Mouse (Mus musculus) frontal cortex, postnatal 36 days (tissue): Measurements from ENCODE around the gene Polh.
A peak's percentile ranks its signal among the peaks of the same experiment; 100 is the strongest.

Source experiments
- DNase-seq, 2 experiments: peaks; one replicate each; pipeline ENCODE4 v3.0.0; 2022; ENCODE audit warnings: low spot score in 2 of 2

Gene Polh

DNA sequence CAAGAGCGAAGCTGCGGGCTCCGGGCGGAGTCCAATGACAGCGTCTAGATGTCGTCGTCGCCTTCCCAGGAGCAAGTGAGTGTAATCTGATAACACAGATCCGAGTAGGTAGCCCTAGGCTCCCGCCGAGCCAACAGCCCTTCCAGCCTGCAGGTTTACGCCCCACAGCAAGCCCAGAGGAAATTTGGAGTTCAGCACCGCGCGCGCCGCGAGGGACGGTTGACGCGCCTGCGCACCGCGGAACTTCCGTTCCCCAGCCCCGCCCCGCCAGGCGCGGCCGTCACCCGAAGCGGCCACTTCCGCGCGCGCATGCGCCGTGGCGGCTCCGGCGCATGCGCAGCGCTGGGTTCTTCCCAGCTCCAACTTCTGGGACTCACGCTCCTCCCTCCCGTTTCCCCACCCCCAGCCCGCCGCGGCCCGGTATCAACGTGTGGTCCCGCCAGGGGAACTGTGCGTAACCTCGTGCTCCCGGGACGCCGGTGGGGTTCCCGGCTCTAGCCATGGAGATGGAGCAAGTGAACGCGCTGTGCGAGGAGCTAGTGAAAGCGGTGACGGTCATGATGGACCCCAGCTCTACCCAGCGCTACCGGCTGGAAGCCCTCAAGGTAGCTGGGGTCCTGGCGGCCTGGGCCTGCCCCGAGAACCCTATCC is at the start of gene Polh, which contains the start of gene Xpo5:
Gene Polh (minus strand): TSS at position 225 of the 651 bp plus-strand sequence.
Gene Xpo5 (plus strand): TSS at position 362 of the 651 bp plus-strand sequence.
- peak; percentile 91 to 92 for DNase-seq

GRCm38 (mm10) chr17:46251174-46251573 is 48.7 kb upstream of the Polh start:
- DNase-seq, result no peak

- DNase-seq, result no peak
Measured at GRCm38 (mm10) chr17:46248189-46248522, 45.7 kb upstream of the Polh start.

- peak; percentile 95 to 97 for DNase-seq
Measured at GRCm38 (mm10) chr17:46247512-46248188, 45.2 kb upstream of the Polh start, which contains the start of the genes Polr1c and Yipf3. Gene Polr1c (minus strand): TSS chr17:46248054. Gene Yipf3 (plus strand): TSS chr17:46248080.

DNA sequence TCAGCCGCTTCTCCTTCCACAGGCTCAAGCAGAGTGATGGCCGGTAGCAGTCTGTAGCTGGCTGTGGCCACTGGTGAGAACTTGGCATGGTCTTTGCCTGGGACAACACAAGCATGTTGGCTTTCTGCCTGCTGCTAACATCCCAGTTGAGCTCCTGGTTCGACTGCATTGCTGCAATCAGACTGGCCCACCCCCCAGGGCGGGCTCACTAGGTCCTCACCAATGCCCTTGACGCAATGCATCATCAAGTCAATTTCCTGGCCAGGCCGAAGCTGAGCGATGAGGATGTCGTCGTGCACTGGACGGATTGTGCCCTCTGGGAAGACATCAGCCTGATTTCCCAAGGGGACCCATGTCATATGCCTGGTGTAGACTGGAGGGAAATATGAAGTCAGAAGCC is 42.1 kb upstream of the Polh start:
- DNase-seq, result no peak

DNA sequence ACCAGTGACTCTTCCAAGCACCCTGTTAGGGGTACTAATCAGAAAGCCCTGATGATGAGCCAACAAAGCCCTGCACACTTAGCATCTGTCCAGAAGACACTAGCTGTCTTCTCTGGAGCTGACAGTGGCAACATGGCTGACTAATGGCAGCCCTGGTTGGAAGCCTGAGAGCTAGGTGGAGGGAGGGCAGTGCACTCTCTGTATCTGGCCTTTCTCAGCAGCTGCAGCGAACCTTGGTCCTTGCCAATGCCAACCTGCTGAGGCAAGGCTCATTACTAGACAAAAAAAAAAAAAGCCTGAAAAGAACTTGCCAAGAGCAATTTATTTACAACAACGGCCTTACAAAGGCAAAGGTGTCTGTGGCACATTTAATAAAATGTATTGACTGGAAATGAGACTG is 41.2 kb upstream of the Polh start:
- no peak for DNase-seq

DNA sequence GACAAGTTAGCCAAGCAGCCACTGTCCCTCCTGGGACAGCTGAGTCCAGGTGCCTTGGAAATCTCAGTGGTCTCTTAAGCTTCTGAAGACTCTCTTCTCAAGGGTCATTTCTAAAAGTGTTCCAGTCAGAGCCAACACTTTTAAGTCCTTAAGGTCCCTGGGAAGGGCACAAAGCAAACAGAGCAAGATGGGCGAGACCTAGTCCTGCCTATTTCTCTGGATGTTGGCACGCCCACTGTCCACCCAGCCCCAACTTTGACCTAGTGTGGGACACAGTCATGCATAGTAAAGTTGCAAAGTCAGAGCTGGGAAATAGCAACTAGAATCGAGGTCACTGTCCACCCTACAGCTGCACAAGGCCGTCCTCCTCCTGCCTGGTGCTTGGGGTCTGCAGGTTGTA is 40.5 kb upstream of the Polh start:
- no peak for DNase-seq

GRCm38 (mm10) chr17:46242274-46242673 is 39.8 kb upstream of the Polh start:
- DNase-seq, result no peak

- no peak for DNase-seq
Measured at GRCm38 (mm10) chr17:46241471-46241870, 39.0 kb upstream of the Polh start.

DNA sequence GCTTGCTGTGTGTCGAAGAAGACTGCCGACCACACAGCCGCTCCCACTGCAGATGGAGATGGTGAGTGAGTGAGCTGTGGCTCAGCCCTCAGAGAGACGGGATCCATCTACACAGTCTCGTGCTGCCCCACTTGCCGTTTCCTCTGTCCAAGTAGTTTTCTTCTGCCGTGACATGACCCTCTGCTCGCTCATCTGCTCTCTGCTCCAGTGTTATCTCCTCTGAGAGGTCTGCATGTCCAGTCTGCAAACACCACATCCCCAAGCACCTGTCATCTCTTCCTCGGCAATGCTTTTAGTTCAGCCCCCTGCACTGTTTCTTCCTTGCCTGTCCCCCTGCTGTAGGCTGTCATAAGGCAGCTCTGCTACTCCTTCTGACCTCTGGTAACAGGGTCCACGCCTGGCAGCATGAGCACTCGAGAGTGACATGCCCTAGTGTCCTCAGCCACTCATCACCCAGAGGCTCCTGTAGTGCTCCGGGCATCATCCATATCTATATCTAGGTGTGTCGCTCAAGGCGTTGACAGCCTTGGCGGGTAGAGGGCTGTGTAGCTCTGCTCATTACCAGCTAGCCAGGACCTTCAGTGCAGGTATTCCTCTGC is 37.2 kb upstream of the Polh start:
- no peak for DNase-seq

DNA sequence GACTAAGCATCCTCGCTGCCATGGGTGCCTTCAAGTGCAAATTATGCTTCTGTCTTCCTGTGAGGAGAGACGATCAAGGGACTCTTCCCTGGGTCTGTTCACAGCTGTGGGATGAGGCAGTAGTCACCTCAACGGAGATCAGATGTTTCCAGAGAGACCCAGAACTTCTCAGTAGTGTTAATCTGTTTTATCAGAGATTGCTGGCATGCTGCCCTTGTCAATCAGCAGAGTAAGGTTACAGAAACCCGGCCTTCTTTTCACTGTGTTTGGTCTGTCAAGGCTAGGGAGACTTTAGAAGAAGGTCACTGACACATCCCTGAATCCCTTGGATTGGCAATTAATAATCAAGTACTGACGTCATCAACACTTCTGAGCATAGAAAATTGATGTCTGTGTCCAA is 35.0 kb upstream of the Polh start:
- DNase-seq, result no peak

DNA sequence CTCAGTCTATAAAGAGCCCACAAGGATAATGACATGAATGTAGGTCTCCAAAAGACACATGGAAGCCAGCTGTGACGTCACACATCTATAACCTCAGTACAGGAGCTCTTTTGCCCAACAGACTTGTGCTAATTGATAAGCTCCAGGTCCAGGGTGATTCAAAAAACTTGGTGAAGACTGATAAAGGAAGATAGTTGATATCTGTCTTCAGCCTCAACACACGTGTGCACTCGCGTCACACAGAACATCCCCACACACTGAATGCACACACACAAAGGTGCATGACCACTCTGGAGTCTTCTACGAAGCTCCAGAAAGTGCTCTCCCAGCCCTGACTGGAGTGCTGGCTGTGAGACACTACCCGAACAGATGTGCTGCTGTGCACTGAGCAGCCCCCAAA is 34.6 kb upstream of the Polh start:
- no peak for DNase-seq

DNA sequence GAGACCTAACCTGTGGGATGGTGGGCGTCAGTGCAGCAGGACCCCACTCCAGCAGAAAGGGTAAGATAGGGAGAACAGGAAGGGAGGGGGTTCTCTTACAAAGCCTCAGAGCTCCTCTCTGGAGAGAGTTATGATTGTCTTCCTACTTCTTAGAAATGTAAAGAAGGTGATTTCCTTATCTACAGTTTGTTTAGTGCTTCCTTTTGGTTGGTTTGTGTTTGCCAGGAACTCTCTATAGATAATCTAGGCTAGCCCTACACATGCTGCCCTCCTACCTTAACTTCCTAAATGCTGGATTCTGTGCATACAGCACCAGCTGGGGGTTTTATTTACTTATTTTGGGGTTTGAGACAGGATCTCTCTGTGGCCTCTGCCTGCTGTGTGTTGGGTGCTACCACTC is 33.6 kb upstream of the Polh start:
- DNase-seq, result no peak

DNA sequence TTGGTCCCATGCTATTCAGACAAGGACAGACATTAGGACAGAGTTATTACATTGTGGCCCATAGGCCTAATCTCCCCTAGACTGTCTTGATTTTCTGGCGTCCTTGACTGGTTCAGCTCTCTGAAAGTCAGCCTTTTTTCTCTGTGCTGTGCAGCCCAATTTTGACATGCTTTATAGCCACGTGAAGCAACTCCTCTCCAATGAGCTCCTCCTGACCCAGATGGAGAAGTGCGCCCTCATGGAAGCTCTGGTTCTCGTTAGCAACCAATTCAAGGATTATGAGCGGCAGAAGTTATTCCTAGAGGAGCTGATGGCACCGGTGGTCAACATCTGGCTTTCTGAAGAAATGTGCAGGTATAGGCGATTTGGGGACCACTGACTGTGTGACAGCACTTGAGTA is 25.1 kb upstream of the Polh start:
- DNase-seq, result no peak

DNA sequence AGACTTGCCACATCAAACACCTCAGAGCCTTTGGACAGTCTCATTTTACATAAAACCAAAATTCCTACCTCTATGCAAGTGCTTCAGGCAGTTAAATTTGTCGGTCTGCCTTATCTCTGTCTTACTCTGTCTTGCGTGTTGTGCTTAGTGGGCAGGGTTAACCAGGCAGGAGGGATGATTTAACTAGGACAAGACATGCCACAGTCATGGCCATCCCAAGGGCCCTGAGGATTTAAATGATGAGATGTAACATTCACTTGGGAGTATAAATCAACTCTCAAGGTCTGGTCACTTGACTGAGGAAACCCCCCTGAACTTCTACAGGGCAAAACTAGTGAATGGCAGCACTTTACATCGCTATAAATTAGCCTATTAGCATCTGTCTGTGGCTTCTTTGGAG is 19.2 kb upstream of the Polh start:
- DNase-seq, result no peak

DNA sequence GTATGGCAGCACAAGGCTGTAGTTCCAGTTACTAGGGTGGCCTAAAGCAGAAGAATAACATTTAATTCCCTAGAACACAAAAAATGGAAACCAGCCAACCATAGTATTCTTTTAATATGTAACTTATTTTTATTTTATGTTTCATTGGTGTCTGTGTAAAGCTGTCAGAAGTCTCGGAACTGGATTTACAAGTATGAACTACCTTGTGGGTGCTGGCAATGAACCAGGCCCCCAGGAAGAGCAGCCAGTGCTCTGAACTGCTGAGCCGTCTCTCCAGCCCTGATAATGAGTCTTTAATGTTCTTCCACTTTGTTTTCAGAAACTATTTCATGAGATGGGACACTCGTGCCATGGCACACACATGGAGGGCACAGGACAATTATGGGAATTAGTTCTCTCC is 8.1 kb upstream of the Polh start:
- DNase-seq, result no peak

- DNase-seq, result no peak
Measured at GRCm38 (mm10) chr17:46206676-46207075, 4.2 kb upstream of the Polh start.

- peak in 1 of 2 experiments; percentile 48 for DNase-seq
Measured at GRCm38 (mm10) chr17:46203078-46203477, 633 bp upstream of the Polh start.

DNA sequence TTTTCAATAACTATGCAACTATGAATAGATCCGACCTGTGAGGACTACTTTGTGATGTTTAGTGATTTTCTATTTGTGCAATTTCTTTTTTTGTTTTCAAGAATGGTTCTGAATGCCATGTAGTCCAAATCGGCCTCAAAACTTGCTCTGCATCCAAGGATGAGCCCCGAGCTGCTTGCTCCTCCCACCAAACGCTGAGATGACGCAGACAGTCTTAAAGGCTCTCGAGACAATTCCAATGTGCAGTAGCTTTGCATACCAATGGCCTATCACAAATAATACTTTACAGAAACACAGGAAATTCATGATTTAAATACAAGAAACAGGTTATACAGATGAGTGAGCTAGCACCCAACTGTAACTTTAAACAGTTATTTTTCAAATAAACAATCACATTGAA is 1.3 kb downstream of the Polh start:
- DNase-seq, result peak in 1 of 2 experiments; percentile 4

GRCm38 (mm10) chr17:46188829-46189228 is 13.6 kb downstream of the Polh start:
- DNase-seq, result no peak

DNA sequence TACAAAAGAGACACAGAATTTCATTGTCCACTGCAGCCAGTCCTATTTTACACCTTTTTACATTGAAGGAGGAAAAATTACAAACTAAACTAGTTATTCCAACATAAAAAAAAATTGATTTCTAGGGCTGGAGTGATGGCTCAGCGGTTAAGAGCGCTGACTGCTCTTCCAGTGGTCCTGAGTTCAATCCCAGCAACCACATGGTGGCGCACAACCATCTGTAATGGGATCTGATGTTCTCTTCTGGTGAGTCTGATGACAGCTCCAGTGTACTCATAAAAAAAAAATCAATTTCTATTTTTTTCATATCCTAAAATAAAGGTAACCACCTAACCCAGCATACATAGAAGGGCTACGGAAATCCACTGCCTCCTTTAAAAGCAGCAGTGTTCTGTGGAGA is 20.2 kb downstream of the Polh start:
- DNase-seq, result no peak

DNA sequence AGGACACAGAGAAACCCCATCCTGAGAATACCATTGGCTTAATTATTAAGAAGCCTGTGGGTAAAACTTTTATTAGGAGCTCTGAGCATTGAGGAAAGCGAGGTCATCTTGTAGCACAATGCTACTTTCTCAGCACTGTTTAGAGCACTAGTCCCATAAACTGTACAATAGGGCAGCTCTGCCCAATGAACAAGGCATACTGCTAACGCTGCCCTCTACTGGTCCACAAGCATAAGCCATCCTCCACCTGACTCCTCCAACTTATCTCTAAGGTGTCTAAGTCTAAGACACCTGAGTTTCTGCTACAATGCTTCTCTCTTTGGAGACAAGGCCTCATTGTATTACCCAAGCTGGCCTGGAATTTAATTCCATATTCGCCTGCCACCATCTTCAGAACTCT is 31.9 kb downstream of the Polh start:
- no peak for DNase-seq

- DNase-seq, result no peak
Measured at GRCm38 (mm10) chr17:46168768-46169167, 33.7 kb downstream of the Polh start.
